Mouse (Mus musculus) thymus, adult 2 months (tissue): ENCODE data around the gene Dram1.

Source experiments
- CTCF ChIP-seq: fragments of 200-500 bp; IDR thresholded peaks from 2 replicates; pipeline ENCODE4 v1.5.1; 2012; ENCODE audit warnings: mild to moderate bottlenecking, control low read depth, low read length, moderate library complexity, borderline replicate concordance; ENCODE audit not compliant: control insufficient read depth, poor library complexity, insufficient read depth; ENCODE audit errors: extremely low read depth
- POLR2A ChIP-seq: fragments of 200-500 bp; IDR thresholded peaks from 2 replicates; pipeline ENCODE4 v1.6.1; 2012; ENCODE audit warnings: mild to moderate bottlenecking, low read length, control low read depth, moderate library complexity; ENCODE audit not compliant: control insufficient read depth, poor library complexity, insufficient read depth; ENCODE audit errors: extremely low read depth

- TF ChIP-seq POLR2A (no peak), CTCF (no peak)
These were observed 72.6 kb downstream of the Dram1 start for GRCm38 (mm10) chr10:88306235-88306634.
